Mouse (Mus musculus): Measurements from ENCODE around the gene Soat2.

The Soat2 gene

GRCm38 (mm10) chr15:102188883-102189282 lies 38.6 kb downstream of the Soat2 start:
- DNase-seq (ENCODE audit: low spot score) = no peak

GRCm38 (mm10) chr15:102191699-102192098 lies 41.4 kb downstream of the Soat2 start:
- DNase-seq (ENCODE audit: low spot score) = no peak

GRCm38 (mm10) chr15:102192271-102192812 lies 42.0 kb downstream of the Soat2 start:
- DNase-seq (ENCODE audit: low spot score) = no peak

- DNase-seq (ENCODE audit: low spot score) = no peak
Observed at GRCm38 (mm10) chr15:102192820-102193386, 42.6 kb downstream of the Soat2 start.

- DNase-seq (ENCODE audit: low spot score) = no peak
Observed at GRCm38 (mm10) chr15:102193652-102194051, 43.3 kb downstream of the Soat2 start.

GRCm38 (mm10) chr15:102194439-102194838 lies 44.1 kb downstream of the Soat2 start:
- DNase-seq (ENCODE audit: low spot score) = no peak

GRCm38 (mm10) chr15:102195373-102195772 lies 45.0 kb downstream of the Soat2 start:
- no peak for DNase-seq (ENCODE audit: low spot score)

GRCm38 (mm10) chr15:102198841-102199240 lies 48.5 kb downstream of the Soat2 start:
- no peak for DNase-seq (ENCODE audit: low spot score)

- peak; percentile 86 for DNase-seq (ENCODE audit: low spot score)
Observed at GRCm38 (mm10) chr15:102202971-102203834, 52.9 kb downstream of the Soat2 start, which contains the start of gene Zfp740. Gene Zfp740, plus strand, starts transcription at chr15:102203249.

- DNase-seq (ENCODE audit: low spot score) = peak; percentile 50
Observed at GRCm38 (mm10) chr15:102203835-102204381, 53.6 kb downstream of the Soat2 start.

- DNase-seq (ENCODE audit: low spot score) = no peak
Observed at GRCm38 (mm10) chr15:102204674-102205505, 54.6 kb downstream of the Soat2 start, which contains the start of gene Csad. Gene Csad, minus strand, starts transcription at chr15:102204724.

GRCm38 (mm10) chr15:102205779-102206178 lies 55.5 kb downstream of the Soat2 start:
- no peak for DNase-seq (ENCODE audit: low spot score)

GRCm38 (mm10) chr15:102207351-102207750 lies 57.0 kb downstream of the Soat2 start:
- DNase-seq (ENCODE audit: low spot score) = no peak

- no peak for DNase-seq (ENCODE audit: low spot score)
Observed at GRCm38 (mm10) chr15:102208092-102208561, 57.8 kb downstream of the Soat2 start.

- DNase-seq (ENCODE audit: low spot score) = no peak
Observed at GRCm38 (mm10) chr15:102209114-102209513, 58.8 kb downstream of the Soat2 start.

- DNase-seq (ENCODE audit: low spot score) = no peak
Observed at GRCm38 (mm10) chr15:102210816-102211215, 60.5 kb downstream of the Soat2 start.

GRCm38 (mm10) chr15:102211895-102212294 lies 61.6 kb downstream of the Soat2 start:
- DNase-seq (ENCODE audit: low spot score) = no peak

Measured in spleen, adult 12 weeks (tissue).